Mouse (Mus musculus): ENCODE measurements around the gene Slc35g3.

DNA sequence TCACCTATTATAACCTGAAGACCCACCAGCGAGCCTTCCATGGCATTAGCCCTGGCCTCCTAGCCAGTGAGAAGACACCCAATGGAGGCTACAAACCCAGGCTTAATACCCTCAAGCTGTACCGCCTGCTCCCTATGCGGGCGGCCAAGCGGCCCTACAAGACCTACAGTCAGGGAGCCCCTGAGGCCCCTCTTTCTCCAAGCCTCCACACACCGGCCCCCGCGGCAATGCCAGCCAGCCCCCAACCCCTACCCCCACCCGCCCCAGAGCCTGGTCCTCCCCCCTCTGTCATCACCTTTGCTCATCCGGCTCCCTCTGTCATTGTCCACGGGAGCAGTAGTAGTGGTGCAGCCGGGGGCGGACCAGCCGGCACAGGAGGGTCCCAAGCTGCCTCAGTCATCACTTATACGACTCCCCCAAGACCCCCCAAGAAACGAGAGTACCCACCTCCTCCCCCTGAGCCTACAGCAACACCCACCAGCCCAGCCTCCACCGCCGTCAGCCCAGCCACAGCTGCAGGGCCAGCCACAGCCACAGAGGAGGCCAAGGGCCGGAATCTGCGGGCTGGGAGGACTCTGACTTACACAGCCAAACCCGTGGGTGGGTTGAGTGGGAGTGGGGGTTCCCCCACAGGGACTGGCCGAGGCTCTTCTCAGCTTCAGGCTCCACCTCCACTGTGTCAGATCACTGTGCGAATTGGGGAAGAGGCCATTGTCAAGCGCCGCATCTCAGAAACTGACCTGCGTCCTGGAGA is 15.9 kb upstream of the Slc35g3 start:
- TF ChIP-seq ZC3H11A (IDR thresholded peaks at IDR 0.05; ENCODE audit: borderline replicate concordance, low read depth, low read length) (no peak), CHD2 (IDR thresholded peaks at IDR 0.05; ENCODE audit: low read depth, low read length) (no peak), ZNF384 (IDR thresholded peaks at IDR 0.05; ENCODE audit: low read depth, low read length) (no peak), HCFC1 (IDR thresholded peaks at IDR 0.05; ENCODE audit: borderline replicate concordance, insufficient read depth, low read length) (no peak), MAFK (IDR thresholded peaks at IDR 0.05; ENCODE audit: insufficient read depth, low read depth, low read length) (no peak)

Data from ES-E14 (cell line).